Mouse (Mus musculus): Measurements from ENCODE around the gene Map3k14. TPM values are rescaled to one million over a fixed set of nuclear protein-coding genes. Genes with fewer than 3 reads are reported as not detected.

Map3k14 gene
- total and polyA plus RNA-seq, 3 experiments: 4.9 to 10.8 (median 10.8) TPM

- peaks cover 16% of the 10 kb centered on the region for H3K4me1 ChIP-seq (ENCODE audit: insufficient read depth, low read depth, low read length)
- no peak overlapping the region for H3K4me3 ChIP-seq (ENCODE audit: low read depth, low read length)
- H3K9me3 ChIP-seq (replicated peaks): no peaks in the 10 kb centered on the region
- peaks cover 88% of the 10 kb centered on the region for H3K36me3 ChIP-seq (replicated peaks)
- H3K27me3 ChIP-seq (ENCODE audit: insufficient read depth, low read length): no peaks in the 10 kb centered on the region
- DNase-seq (ENCODE audit: low spot score): no peak
- ATAC-seq (ENCODE audit: extremely low read depth, insufficient number of reproducible peaks, low FRiP score, poor library complexity, severe bottlenecking): no peak
- TF ChIP-seq CTCF (IDR thresholded peaks at IDR 0.05; ENCODE audit: low read depth, low read length) (no peak), POLR2AphosphoS5 (IDR thresholded peaks at IDR 0.05; ENCODE audit: insufficient replicate concordance, low read depth, low read length) (no peak), GATA2 (IDR thresholded peaks at IDR 0.05; ENCODE audit: borderline replicate concordance, low read depth, low read length) (no peak), GATA1 (IDR thresholded peaks at IDR 0.05; ENCODE audit: borderline replicate concordance, low read length) (no peak), TAL1 (conservative IDR thresholded peaks at IDR 0.05; ENCODE audit: low read depth, low read length) (no peak)
Measured at GRCm38 (mm10) chr11:103236431-103236830, 30.8 kb downstream of the Map3k14 start.

GRCm38 (mm10) chr11:103235702-103236101 is 31.6 kb downstream of the Map3k14 start:
- H3K4me1 ChIP-seq (ENCODE audit: insufficient read depth, low read depth, low read length): peaks cover 16% of the 10 kb centered on the region
- H3K9me3 ChIP-seq (replicated peaks): no peaks in the 10 kb centered on the region
- no peak for ATAC-seq (ENCODE audit: extremely low read depth, insufficient number of reproducible peaks, low FRiP score, poor library complexity, severe bottlenecking)
- no peak overlapping the region for H3K4me3 ChIP-seq (ENCODE audit: low read depth, low read length)
- H3K36me3 ChIP-seq (replicated peaks): peaks cover 89% of the 10 kb centered on the region
- no peak for DNase-seq (ENCODE audit: low spot score)
- no peaks in the 10 kb centered on the region for H3K27me3 ChIP-seq (ENCODE audit: insufficient read depth, low read length)
- TF ChIP-seq GATA2 (IDR thresholded peaks at IDR 0.05; ENCODE audit: borderline replicate concordance, low read depth, low read length): no peak
- no peak for TF ChIP-seq CTCF (IDR thresholded peaks at IDR 0.05; ENCODE audit: low read depth, low read length)
- TF ChIP-seq TAL1 (conservative IDR thresholded peaks at IDR 0.05; ENCODE audit: low read depth, low read length): no peak
- no peak for TF ChIP-seq GATA1 (IDR thresholded peaks at IDR 0.05; ENCODE audit: borderline replicate concordance, low read length)
- no peak for TF ChIP-seq POLR2AphosphoS5 (IDR thresholded peaks at IDR 0.05; ENCODE audit: insufficient replicate concordance, low read depth, low read length)

GRCm38 (mm10) chr11:103234447-103234846 is 32.8 kb downstream of the Map3k14 start:
- peaks cover 87% of the 10 kb centered on the region for H3K36me3 ChIP-seq (replicated peaks)

GRCm38 (mm10) chr11:103232966-103233365 is 34.3 kb downstream of the Map3k14 start:
- Histone ChIP-seq H3K4me1 (ENCODE audit: insufficient read depth, low read depth, low read length) (peaks cover 13% of the 10 kb centered on the region), H3K4me3 (ENCODE audit: low read depth, low read length) (no peak overlapping the region), H3K36me3 (replicated peaks) (peaks cover 83% of the 10 kb centered on the region), H3K27me3 (ENCODE audit: insufficient read depth, low read length) (no peaks in the 10 kb centered on the region), H3K9me3 (replicated peaks) (no peaks in the 10 kb centered on the region)
- DNase-seq (ENCODE audit: low spot score) (peak; percentile 37), ATAC-seq (ENCODE audit: extremely low read depth, insufficient number of reproducible peaks, low FRiP score, poor library complexity, severe bottlenecking) (no peak)
- TF ChIP-seq CTCF (IDR thresholded peaks at IDR 0.05; ENCODE audit: low read depth, low read length) (peak; percentile 70), GATA2 (IDR thresholded peaks at IDR 0.05; ENCODE audit: borderline replicate concordance, low read depth, low read length) (no peak)

More at GRCm38 (mm10) chr11:103234447-103234846, 32.8 kb downstream of the Map3k14 start:
- H3K4me1 ChIP-seq (ENCODE audit: insufficient read depth, low read depth, low read length): peaks cover 16% of the 10 kb centered on the region
- TF ChIP-seq CTCF (IDR thresholded peaks at IDR 0.05; ENCODE audit: low read depth, low read length) (no peak), GATA2 (IDR thresholded peaks at IDR 0.05; ENCODE audit: borderline replicate concordance, low read depth, low read length) (no peak), POLR2AphosphoS5 (IDR thresholded peaks at IDR 0.05; ENCODE audit: insufficient replicate concordance, low read depth, low read length) (no peak), GATA1 (IDR thresholded peaks at IDR 0.05; ENCODE audit: borderline replicate concordance, low read length) (no peak), TAL1 (conservative IDR thresholded peaks at IDR 0.05; ENCODE audit: low read depth, low read length) (no peak)
- H3K4me3 ChIP-seq (ENCODE audit: low read depth, low read length): no peak overlapping the region
- H3K9me3 ChIP-seq (replicated peaks): no peaks in the 10 kb centered on the region
- no peaks in the 10 kb centered on the region for H3K27me3 ChIP-seq (ENCODE audit: insufficient read depth, low read length)
- DNase-seq (ENCODE audit: low spot score): no peak
- no peak for ATAC-seq (ENCODE audit: extremely low read depth, insufficient number of reproducible peaks, low FRiP score, poor library complexity, severe bottlenecking)

- H3K9me3 ChIP-seq (replicated peaks): no peaks in the 10 kb centered on the region
- H3K4me1 ChIP-seq (ENCODE audit: insufficient read depth, low read depth, low read length): peaks cover 13% of the 10 kb centered on the region
- H3K27me3 ChIP-seq (ENCODE audit: insufficient read depth, low read length): no peaks in the 10 kb centered on the region
- ATAC-seq (ENCODE audit: extremely low read depth, insufficient number of reproducible peaks, low FRiP score, poor library complexity, severe bottlenecking): no peak
- no peak for DNase-seq (ENCODE audit: low spot score)
- H3K4me3 ChIP-seq (ENCODE audit: low read depth, low read length): no peak overlapping the region
- TF ChIP-seq CTCF (IDR thresholded peaks at IDR 0.05; ENCODE audit: low read depth, low read length): no peak
- TF ChIP-seq GATA1 (IDR thresholded peaks at IDR 0.05; ENCODE audit: borderline replicate concordance, low read length): no peak
- no peak for TF ChIP-seq POLR2AphosphoS5 (IDR thresholded peaks at IDR 0.05; ENCODE audit: insufficient replicate concordance, low read depth, low read length)
- no peak for TF ChIP-seq TAL1 (conservative IDR thresholded peaks at IDR 0.05; ENCODE audit: low read depth, low read length)
- no peak for TF ChIP-seq GATA2 (IDR thresholded peaks at IDR 0.05; ENCODE audit: borderline replicate concordance, low read depth, low read length)
- peaks cover 83% of the 10 kb centered on the region for H3K36me3 ChIP-seq (replicated peaks)
Measured at GRCm38 (mm10) chr11:103231367-103231766, 35.9 kb downstream of the Map3k14 start.

GRCm38 (mm10) chr11:103230626-103231025 is 36.6 kb downstream of the Map3k14 start:
- Histone ChIP-seq H3K9me3 (replicated peaks) (no peaks in the 10 kb centered on the region), H3K36me3 (replicated peaks) (peaks cover 83% of the 10 kb centered on the region), H3K4me3 (ENCODE audit: low read depth, low read length) (no peak overlapping the region), H3K27me3 (ENCODE audit: insufficient read depth, low read length) (no peaks in the 10 kb centered on the region), H3K4me1 (ENCODE audit: insufficient read depth, low read depth, low read length) (peaks cover 11% of the 10 kb centered on the region; the same call in 1 of the 2 replicates)
- TF ChIP-seq POLR2AphosphoS5 (IDR thresholded peaks at IDR 0.05; ENCODE audit: insufficient replicate concordance, low read depth, low read length): no peak
- no peak for TF ChIP-seq GATA1 (IDR thresholded peaks at IDR 0.05; ENCODE audit: borderline replicate concordance, low read length)
- TF ChIP-seq GATA2 (IDR thresholded peaks at IDR 0.05; ENCODE audit: borderline replicate concordance, low read depth, low read length): no peak
- TF ChIP-seq TAL1 (conservative IDR thresholded peaks at IDR 0.05; ENCODE audit: low read depth, low read length): no peak
- TF ChIP-seq CTCF (IDR thresholded peaks at IDR 0.05; ENCODE audit: low read depth, low read length): no peak
- ATAC-seq (ENCODE audit: extremely low read depth, insufficient number of reproducible peaks, low FRiP score, poor library complexity, severe bottlenecking): no peak
- DNase-seq (ENCODE audit: low spot score): no peak
